Mouse (Mus musculus): ENCODE measurements around the gene Zfp61. TPM values are rescaled to one million over a fixed set of nuclear protein-coding genes. Genes with fewer than 3 reads are reported as not detected.

The Zfp61 gene
- polyA plus RNA-seq (2014; fragmentation: Nextera tagmentation; extraction: Ambion mirVana): 43.4 and 48.7 TPM in 2 replicates

GRCm38 (mm10) chr7:24300771-24301282 is at the start of gene Zfp61:
Zfp61 (minus strand) TSS chr7:24301232.
- 1% methylated on average over 13 of the region's 13 CpGs for WGBS
- Histone ChIP-seq H3K27me3 (ENCODE audit: control insufficient read depth, insufficient read depth, low read length) (no peaks in the 10 kb centered on the region), H3K4me3 (ENCODE audit: low read depth, low read length) (peak within 1 kb of the TSS; percentile 67), H3K4me2 (ENCODE audit: low read depth, low read length, severe bottlenecking) (peak within 1 kb of the TSS; percentile 86), H3K27ac (ENCODE audit: low read depth, low read length) (peak within 1 kb of the TSS; percentile 68), H3K4me1 (replicated peaks; ENCODE audit: control insufficient read depth, insufficient read depth, low read length) (peaks cover 2% of the 10 kb centered on the region; the same call in 1 of the 2 replicates), H3K36me3 (ENCODE audit: control insufficient read depth, insufficient read depth, low read length) (peaks cover 1% of the 10 kb centered on the region; the same call in 1 of the 2 replicates), H3K9me3 (ENCODE audit: control insufficient read depth, low read length) (no peaks in the 10 kb centered on the region), H3K9ac (ENCODE audit: low read length) (peak within 1 kb of the TSS; percentile 66)
- DNase-seq (ENCODE audit: low spot score) (peak; percentile 91), ATAC-seq (replicated peaks; ENCODE audit: low FRiP score) (peak; percentile 80)

GRCm38 (mm10) chr7:24348896-24349295 is 47.9 kb upstream of the Zfp61 start, which contains the start of gene Lypd5:
Lypd5 (plus strand) TSS chr7:24349196.
- WGBS: 44% methylated on average over 6 of the region's 6 CpGs
- no peak within 1 kb of the TSS for H3K9ac ChIP-seq (ENCODE audit: low read length)
- ATAC-seq (replicated peaks; ENCODE audit: low FRiP score) (no peak), DNase-seq (ENCODE audit: low spot score) (no peak)
- no peaks in the 10 kb centered on the region for H3K9me3 ChIP-seq (ENCODE audit: control insufficient read depth, low read length)
- no peaks in the 10 kb centered on the region for H3K27me3 ChIP-seq (ENCODE audit: control insufficient read depth, insufficient read depth, low read length)
- H3K4me2 ChIP-seq (ENCODE audit: low read depth, low read length, severe bottlenecking): no peak within 1 kb of the TSS
- H3K4me1 ChIP-seq (replicated peaks; ENCODE audit: control insufficient read depth, insufficient read depth, low read length): no peaks in the 10 kb centered on the region
- no peaks in the 10 kb centered on the region for H3K36me3 ChIP-seq (ENCODE audit: control insufficient read depth, insufficient read depth, low read length)
- H3K27ac ChIP-seq (ENCODE audit: low read depth, low read length): no peak within 1 kb of the TSS
- no peak within 1 kb of the TSS for H3K4me3 ChIP-seq (ENCODE audit: low read depth, low read length)

- Histone ChIP-seq H3K27me3 (ENCODE audit: control insufficient read depth, insufficient read depth, low read length) (no peaks in the 10 kb centered on the region), H3K4me3 (ENCODE audit: low read depth, low read length) (no peak overlapping the region), H3K9ac (ENCODE audit: low read length) (no peak overlapping the region), H3K4me2 (ENCODE audit: low read depth, low read length, severe bottlenecking) (no peak overlapping the region), H3K27ac (ENCODE audit: low read depth, low read length) (no peak overlapping the region), H3K4me1 (replicated peaks; ENCODE audit: control insufficient read depth, insufficient read depth, low read length) (no peaks in the 10 kb centered on the region), H3K9me3 (ENCODE audit: control insufficient read depth, low read length) (no peaks in the 10 kb centered on the region), H3K36me3 (ENCODE audit: control insufficient read depth, insufficient read depth, low read length) (no peaks in the 10 kb centered on the region)
- no peak for DNase-seq (ENCODE audit: low spot score)
- ATAC-seq (replicated peaks; ENCODE audit: low FRiP score): no peak
- WGBS: 68% methylated on average over 5 of the region's 5 CpGs
These were observed 45.4 kb upstream of the Zfp61 start for GRCm38 (mm10) chr7:24346444-24346843.

GRCm38 (mm10) chr7:24343701-24344272 is 42.8 kb upstream of the Zfp61 start:
- Histone ChIP-seq H3K27me3 (ENCODE audit: control insufficient read depth, insufficient read depth, low read length) (no peaks in the 10 kb centered on the region), H3K27ac (ENCODE audit: low read depth, low read length) (no peak overlapping the region), H3K4me2 (ENCODE audit: low read depth, low read length, severe bottlenecking) (no peak overlapping the region), H3K9me3 (ENCODE audit: control insufficient read depth, low read length) (no peaks in the 10 kb centered on the region), H3K36me3 (ENCODE audit: control insufficient read depth, insufficient read depth, low read length) (no peaks in the 10 kb centered on the region), H3K9ac (ENCODE audit: low read length) (no peak overlapping the region), H3K4me1 (replicated peaks; ENCODE audit: control insufficient read depth, insufficient read depth, low read length) (no peaks in the 10 kb centered on the region), H3K4me3 (ENCODE audit: low read depth, low read length) (no peak overlapping the region)
- DNase-seq (ENCODE audit: low spot score): no peak
- no peak for ATAC-seq (replicated peaks; ENCODE audit: low FRiP score)
- WGBS: 75% methylated on average over 7 of the region's 7 CpGs

GRCm38 (mm10) chr7:24338241-24338640 is 37.2 kb upstream of the Zfp61 start:
- H3K4me3 ChIP-seq (ENCODE audit: low read depth, low read length): no peak overlapping the region
- WGBS: 45% methylated on average over 2 of the region's 2 CpGs
- ATAC-seq (replicated peaks; ENCODE audit: low FRiP score) (no peak), DNase-seq (ENCODE audit: low spot score) (no peak)
- H3K27ac ChIP-seq (ENCODE audit: low read depth, low read length): no peak overlapping the region
- no peak overlapping the region for H3K9ac ChIP-seq (ENCODE audit: low read length)
- H3K4me1 ChIP-seq (replicated peaks; ENCODE audit: control insufficient read depth, insufficient read depth, low read length): no peaks in the 10 kb centered on the region
- no peaks in the 10 kb centered on the region for H3K36me3 ChIP-seq (ENCODE audit: control insufficient read depth, insufficient read depth, low read length)
- H3K4me2 ChIP-seq (ENCODE audit: low read depth, low read length, severe bottlenecking): no peak overlapping the region
- peaks cover 2% of the 10 kb centered on the region for H3K27me3 ChIP-seq (ENCODE audit: control insufficient read depth, insufficient read depth, low read length)
- no peaks in the 10 kb centered on the region for H3K9me3 ChIP-seq (ENCODE audit: control insufficient read depth, low read length)

GRCm38 (mm10) chr7:24335699-24336309 is 34.8 kb upstream of the Zfp61 start:
- H3K27me3 ChIP-seq (ENCODE audit: control insufficient read depth, insufficient read depth, low read length): peaks cover 2% of the 10 kb centered on the region
- ATAC-seq (replicated peaks; ENCODE audit: low FRiP score) (no peak), DNase-seq (ENCODE audit: low spot score) (peak; percentile 78)
- H3K36me3 ChIP-seq (ENCODE audit: control insufficient read depth, insufficient read depth, low read length): no peaks in the 10 kb centered on the region
- WGBS: 9% methylated on average over 5 of the region's 5 CpGs
- no peaks in the 10 kb centered on the region for H3K4me1 ChIP-seq (replicated peaks; ENCODE audit: control insufficient read depth, insufficient read depth, low read length)
- no peak overlapping the region for H3K27ac ChIP-seq (ENCODE audit: low read depth, low read length)
- no peaks in the 10 kb centered on the region for H3K9me3 ChIP-seq (ENCODE audit: control insufficient read depth, low read length)
- no peak overlapping the region for H3K9ac ChIP-seq (ENCODE audit: low read length)
- no peak overlapping the region for H3K4me3 ChIP-seq (ENCODE audit: low read depth, low read length)
- no peak overlapping the region for H3K4me2 ChIP-seq (ENCODE audit: low read depth, low read length, severe bottlenecking)

GRCm38 (mm10) chr7:24333304-24333986 is 32.4 kb upstream of the Zfp61 start, which contains the start of gene Tescl:
Tescl (minus strand) TSS chr7:24333936.
- peaks cover 2% of the 10 kb centered on the region for H3K27me3 ChIP-seq (ENCODE audit: control insufficient read depth, insufficient read depth, low read length)
- no peak within 1 kb of the TSS for H3K4me2 ChIP-seq (ENCODE audit: low read depth, low read length, severe bottlenecking)
- ATAC-seq (replicated peaks; ENCODE audit: low FRiP score) (no peak), DNase-seq (ENCODE audit: low spot score) (no peak)
- no peaks in the 10 kb centered on the region for H3K9me3 ChIP-seq (ENCODE audit: control insufficient read depth, low read length)
- no peak within 1 kb of the TSS for H3K27ac ChIP-seq (ENCODE audit: low read depth, low read length)
- H3K36me3 ChIP-seq (ENCODE audit: control insufficient read depth, insufficient read depth, low read length): no peaks in the 10 kb centered on the region
- 45% methylated on average over 49 of the region's 49 CpGs for WGBS
- H3K4me1 ChIP-seq (replicated peaks; ENCODE audit: control insufficient read depth, insufficient read depth, low read length): no peaks in the 10 kb centered on the region
- no peak within 1 kb of the TSS for H3K4me3 ChIP-seq (ENCODE audit: low read depth, low read length)
- H3K9ac ChIP-seq (ENCODE audit: low read length): no peak within 1 kb of the TSS

- no peak for DNase-seq (ENCODE audit: low spot score)
- ATAC-seq (replicated peaks; ENCODE audit: low FRiP score): no peak
- no peak overlapping the region for H3K27ac ChIP-seq (ENCODE audit: low read depth, low read length)
- 88% methylated on average over 14 of the region's 14 CpGs for WGBS
- H3K4me1 ChIP-seq (replicated peaks; ENCODE audit: control insufficient read depth, insufficient read depth, low read length): peaks cover 3% of the 10 kb centered on the region; the same call in 1 of the 2 replicates
- H3K36me3 ChIP-seq (ENCODE audit: control insufficient read depth, insufficient read depth, low read length): no peaks in the 10 kb centered on the region
- H3K27me3 ChIP-seq (ENCODE audit: control insufficient read depth, insufficient read depth, low read length): no peaks in the 10 kb centered on the region
- H3K4me2 ChIP-seq (ENCODE audit: low read depth, low read length, severe bottlenecking): no peak overlapping the region
- H3K9ac ChIP-seq (ENCODE audit: low read length): no peak overlapping the region
- H3K9me3 ChIP-seq (ENCODE audit: control insufficient read depth, low read length): peaks cover 3% of the 10 kb centered on the region; the same call in 1 of the 2 replicates
- no peak overlapping the region for H3K4me3 ChIP-seq (ENCODE audit: low read depth, low read length)
These were observed 26.4 kb upstream of the Zfp61 start for GRCm38 (mm10) chr7:24327281-24327975.
